Mouse (Mus musculus) neural tube, embryonic 12.5 days (tissue): Measurements from ENCODE around the gene B230104I21Rik. TPM values are rescaled to one million over a fixed set of nuclear protein-coding genes. Genes with fewer than 3 reads are reported as not detected.
A peak's percentile ranks its signal among the peaks of the same experiment; 100 is the strongest.

Experiments used
- ATAC-seq: fragments of 200-750 bp; cut with Nextera tagmentation; 2 replicates; pipeline ENCODE4 v1.8.0; 2017; ENCODE audit warnings: low read depth, mild to moderate bottlenecking, moderate TSS enrichment, moderate library complexity; ENCODE audit not compliant: low FRiP score
- H3K27ac ChIP-seq: fragments of 300-500 bp; sonication (generic); 2 replicates; pipeline ENCODE4 v1.5.1; 2016
- H3K27me3 ChIP-seq: fragments of 300-500 bp; sonication (generic); replicated peaks from 2 replicates; pipeline ENCODE4 v1.6.1; 2016; ENCODE audit warnings: mild to moderate bottlenecking
- H3K36me3 ChIP-seq: fragments of 300-500 bp; sonication (generic); 2 replicates; pipeline ENCODE4 v1.6.1; 2016; ENCODE audit warnings: mild to moderate bottlenecking
- H3K4me1 ChIP-seq: fragments of 300-500 bp; sonication (generic); 2 replicates; pipeline ENCODE4 v1.6.1; 2016
- H3K4me2 ChIP-seq: fragments of 300-500 bp; sonication (generic); replicated peaks from 2 replicates; pipeline ENCODE4 v1.6.1; 2016; ENCODE audit warnings: mild to moderate bottlenecking
- H3K4me3 ChIP-seq: fragments of 300-500 bp; sonication (generic); 2 replicates; pipeline ENCODE4 v1.5.1; 2016
- H3K9ac ChIP-seq: fragments of 300-500 bp; sonication (generic); 2 replicates; pipeline ENCODE4 v1.6.1; 2016; ENCODE audit warnings: mild to moderate bottlenecking
- H3K9me3 ChIP-seq: fragments of 300-500 bp; sonication (generic); 2 replicates; pipeline ENCODE4 v1.6.1; 2016; ENCODE audit warnings: mild to moderate bottlenecking
- WGBS: fragments of 180-500 bp; shearing (Covaris S2); methylation state at CpG from one replicate; pipeline ENCODE4 v1.1.7; 2016; 5-methylcytosine and 5-hydroxymethylcytosine counted together
- polyA plus RNA-seq: library from polyadenylated mRNA; unstranded; fragments of >200 nt; fragmentation: Nextera tagmentation; extraction: Ambion mirVana; gene quantifications from 2 replicates; pipeline ENCODE4 v1.2.1, GENCODE M21; 2016

Gene B230104I21Rik
- polyA plus RNA-seq, 1 experiment from 2014 or later, result not detected

GRCm38 (mm10) chr4:154325410-154325809, 10.5 kb upstream of the B230104I21Rik start:
- no peak for ATAC-seq
- no peaks in the 10 kb centered on the region for H3K36me3 ChIP-seq
- H3K9me3 ChIP-seq, result no peaks in the 10 kb centered on the region
- H3K27me3 ChIP-seq, result peaks cover 12% of the 10 kb centered on the region
- H3K27ac ChIP-seq, result no peak overlapping the region
- 69% methylated on average over 4 of the region's 4 CpGs for WGBS
- H3K4me3 ChIP-seq, result no peak overlapping the region
- H3K9ac ChIP-seq, result no peak overlapping the region
- peaks cover 22% of the 10 kb centered on the region for H3K4me1 ChIP-seq
- no peak overlapping the region for H3K4me2 ChIP-seq

GRCm38 (mm10) chr4:154328431-154328830, 7.5 kb upstream of the B230104I21Rik start:
- Histone ChIP-seq H3K4me2 (no peak overlapping the region), H3K27me3 (peaks cover 9% of the 10 kb centered on the region), H3K4me1 (peaks cover 51% of the 10 kb centered on the region), H3K9me3 (no peaks in the 10 kb centered on the region), H3K27ac (no peak overlapping the region), H3K4me3 (no peak overlapping the region), H3K9ac (no peak overlapping the region), H3K36me3 (no peaks in the 10 kb centered on the region)
- WGBS, result 4% methylated on average over 20 of the region's 20 CpGs
- no peak for ATAC-seq

DNA sequence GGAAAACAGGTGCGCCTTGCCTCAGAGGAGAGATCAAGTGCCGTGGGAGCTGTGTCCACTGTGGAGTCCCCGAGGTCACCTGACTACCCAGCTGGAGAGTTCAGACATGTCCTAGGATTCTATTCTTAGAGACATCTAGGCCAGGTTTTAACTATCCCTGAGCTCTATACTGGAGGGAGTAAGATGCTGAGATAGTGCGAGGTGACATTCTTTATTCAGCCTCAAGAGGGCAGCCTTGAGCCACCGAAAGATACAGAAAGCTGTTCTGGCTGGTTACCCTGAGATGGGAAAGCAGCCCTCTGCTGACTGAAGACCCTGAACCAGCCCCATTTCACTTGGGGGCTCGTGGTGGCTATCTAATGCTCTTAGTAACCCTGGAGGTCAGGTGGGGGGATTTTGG, 7.1 kb upstream of the B230104I21Rik start:
- Histone ChIP-seq H3K27me3 (peaks cover 9% of the 10 kb centered on the region), H3K9ac (no peak overlapping the region), H3K4me1 (peaks cover 55% of the 10 kb centered on the region), H3K4me2 (no peak overlapping the region), H3K4me3 (no peak overlapping the region), H3K36me3 (no peaks in the 10 kb centered on the region), H3K9me3 (no peaks in the 10 kb centered on the region), H3K27ac (no peak overlapping the region)
- WGBS, result 5% methylated on average over 6 of the region's 6 CpGs
- 0 out of 2 replicates have a peak, but pooled peaks have one; percentile 19 for ATAC-seq

DNA sequence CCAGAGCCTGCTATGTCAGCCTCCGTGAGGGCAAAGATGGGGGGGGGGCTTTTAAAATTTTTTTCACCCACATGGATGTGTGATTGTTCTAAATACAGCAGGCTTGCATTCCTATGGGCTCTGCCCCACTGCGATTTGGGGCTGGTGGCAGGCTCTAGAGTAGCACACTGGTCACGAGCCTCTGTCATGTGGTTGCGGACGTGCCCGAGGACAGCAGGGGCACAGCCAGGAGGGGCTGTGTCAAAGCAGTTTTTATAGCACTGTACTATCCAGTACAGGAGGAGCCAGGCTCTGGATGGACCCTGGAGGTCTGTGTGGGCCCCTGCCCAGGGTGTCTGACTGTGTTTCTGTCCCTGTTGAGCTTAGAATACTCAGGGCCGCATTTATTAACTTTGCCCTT, 5.9 kb upstream of the B230104I21Rik start:
- H3K4me2 ChIP-seq, result no peak overlapping the region
- H3K9me3 ChIP-seq, result no peaks in the 10 kb centered on the region
- WGBS, result 68% methylated on average over 7 of the region's 7 CpGs
- ATAC-seq, result no peak
- no peak overlapping the region for H3K4me3 ChIP-seq
- peaks cover 67% of the 10 kb centered on the region for H3K4me1 ChIP-seq
- no peak overlapping the region for H3K9ac ChIP-seq
- H3K36me3 ChIP-seq, result no peaks in the 10 kb centered on the region
- peaks cover 13% of the 10 kb centered on the region for H3K27me3 ChIP-seq
- H3K27ac ChIP-seq, result no peak overlapping the region

DNA sequence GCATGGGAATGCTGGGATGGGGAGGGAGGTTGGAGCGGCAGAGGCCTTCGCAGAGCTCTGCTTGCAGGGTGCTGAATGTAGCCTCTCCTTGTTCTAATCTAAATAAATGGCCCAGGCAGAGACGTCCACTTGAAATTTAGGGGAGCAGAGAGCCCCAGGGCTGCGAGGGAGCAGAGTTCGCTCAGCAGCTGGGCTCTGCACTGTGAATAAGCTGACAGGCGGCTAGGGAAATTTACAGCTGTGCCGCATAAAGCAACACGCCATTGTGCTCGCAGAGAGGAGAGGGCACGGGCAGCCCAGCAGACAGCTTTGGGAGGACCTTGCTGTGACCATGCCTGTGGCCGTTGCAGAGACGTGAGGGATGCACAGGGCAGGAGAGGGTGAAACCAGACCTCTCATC, 4.7 kb upstream of the B230104I21Rik start:
- Histone ChIP-seq H3K27me3 (peaks cover 16% of the 10 kb centered on the region), H3K27ac (no peak overlapping the region; the same call in 1 of the 2 replicates)
- ATAC-seq, result peak; percentile 44; the same call in 1 of the 2 replicates

DNA sequence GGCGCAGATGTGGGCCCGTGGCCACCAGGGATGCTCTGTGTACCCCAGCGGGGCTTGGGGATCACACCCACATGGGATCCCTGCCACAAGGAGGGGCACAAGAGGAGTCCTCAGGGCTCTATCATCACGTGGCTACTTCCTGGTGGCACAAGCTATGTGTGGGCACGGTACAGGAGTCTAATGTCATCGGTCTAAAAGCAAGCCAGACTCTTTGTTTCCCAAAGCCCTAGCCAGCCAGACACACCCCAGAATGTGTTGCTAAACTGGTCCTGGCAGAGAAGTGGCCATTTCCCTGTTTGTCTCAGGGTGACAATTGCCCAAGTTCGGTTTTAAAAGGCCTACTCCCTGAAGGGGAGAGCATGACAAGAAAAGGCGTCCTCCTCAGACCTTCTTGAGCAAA, 2.6 kb upstream of the B230104I21Rik start:
- H3K4me1 ChIP-seq, result peaks cover 86% of the 10 kb centered on the region
- no peaks in the 10 kb centered on the region for H3K9me3 ChIP-seq
- no peak overlapping the region for H3K9ac ChIP-seq
- peaks cover 14% of the 10 kb centered on the region for H3K27me3 ChIP-seq
- H3K27ac ChIP-seq, result peak overlapping the region; percentile 22; the same call in 1 of the 2 replicates
- no peak for ATAC-seq
- H3K4me2 ChIP-seq, result no peak overlapping the region; the same call in 1 of the 2 replicates
- H3K36me3 ChIP-seq, result no peaks in the 10 kb centered on the region
- no peak overlapping the region for H3K4me3 ChIP-seq
- 40% methylated on average over 8 of the region's 8 CpGs for WGBS

More for the DNA sequence above, 4.7 kb upstream of the B230104I21Rik start:
- Histone ChIP-seq H3K4me3 (no peak overlapping the region), H3K4me2 (peak overlapping the region; percentile 21), H3K9ac (peak overlapping the region; percentile 6; the same call in 1 of the 2 replicates), H3K9me3 (no peaks in the 10 kb centered on the region), H3K36me3 (no peaks in the 10 kb centered on the region), H3K4me1 (peaks cover 76% of the 10 kb centered on the region)
- 6% methylated on average over 12 of the region's 12 CpGs for WGBS

- Histone ChIP-seq H3K27me3 (peaks cover 18% of the 10 kb centered on the region), H3K4me2 (peak overlapping the region; percentile 46), H3K4me3 (no peak overlapping the region), H3K4me1 (peaks cover 74% of the 10 kb centered on the region), H3K27ac (no peak overlapping the region), H3K9ac (no peak overlapping the region), H3K36me3 (no peaks in the 10 kb centered on the region), H3K9me3 (no peaks in the 10 kb centered on the region)
- WGBS, result 69% methylated on average over 48 of the region's 48 CpGs
- ATAC-seq, result no peak
These were observed 1.1 kb upstream of the B230104I21Rik start for GRCm38 (mm10) chr4:154334699-154335402.

GRCm38 (mm10) chr4:154336650-154337049, 723 bp downstream of the B230104I21Rik start:
- no peak for ATAC-seq
- WGBS, result 12% methylated on average over 10 of the region's 10 CpGs
- no peak overlapping the region for H3K9ac ChIP-seq
- H3K4me2 ChIP-seq, result no peak overlapping the region; the same call in 1 of the 2 replicates
- no peak overlapping the region for H3K27ac ChIP-seq
- H3K27me3 ChIP-seq, result peaks cover 28% of the 10 kb centered on the region
- H3K36me3 ChIP-seq, result peaks cover 11% of the 10 kb centered on the region
- H3K4me1 ChIP-seq, result peaks cover 56% of the 10 kb centered on the region
- no peak overlapping the region for H3K4me3 ChIP-seq
- H3K9me3 ChIP-seq, result no peaks in the 10 kb centered on the region

DNA sequence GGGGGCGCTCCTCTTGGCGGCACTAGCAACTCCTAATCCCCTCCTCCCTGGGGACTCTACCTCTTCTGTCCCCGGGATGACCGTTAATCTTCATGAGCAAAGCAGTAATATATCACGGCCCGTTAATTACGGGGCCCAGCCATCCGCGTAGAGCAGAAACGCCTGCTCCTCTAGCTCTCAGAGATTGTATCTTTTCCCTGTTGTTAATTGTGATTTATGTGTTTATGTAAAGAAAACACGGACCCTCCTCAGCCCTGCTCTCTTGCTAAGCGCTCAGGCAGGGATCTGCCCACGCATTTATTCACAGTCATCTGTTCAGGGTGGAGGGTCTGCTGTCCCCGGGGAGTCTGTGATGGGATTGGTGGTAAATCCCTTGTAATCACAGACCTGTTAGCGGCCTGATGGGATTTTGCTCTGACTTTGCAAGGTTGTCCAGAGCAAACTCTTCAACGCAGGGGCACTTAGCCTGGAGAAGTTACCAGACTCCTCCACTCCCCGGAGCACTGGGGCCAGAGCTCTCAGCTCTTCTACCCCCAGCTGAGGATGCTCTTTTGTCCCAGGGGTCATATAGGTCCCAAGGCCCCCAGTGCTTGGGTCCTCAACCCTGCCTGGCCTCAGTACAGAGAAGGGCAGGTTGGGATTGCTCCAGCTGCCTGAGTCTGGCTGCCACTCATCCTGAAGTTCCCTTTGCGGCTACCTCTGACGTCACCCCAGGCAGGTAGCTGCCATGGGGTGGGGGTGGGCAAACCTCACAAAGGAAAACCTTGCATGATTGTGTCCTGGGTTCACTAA, 11.0 kb downstream of the B230104I21Rik start:
- Histone ChIP-seq H3K36me3 (0 out of 2 replicates have a peak, but pooled peaks cover 1% of the 10 kb centered on the region), H3K9ac (no peak overlapping the region), H3K4me1 (peaks cover 26% of the 10 kb centered on the region), H3K4me3 (no peak overlapping the region), H3K4me2 (peak overlapping the region; percentile 12; the same call in 1 of the 2 replicates), H3K9me3 (peaks cover 3% of the 10 kb centered on the region; the same call in 1 of the 2 replicates), H3K27ac (no peak overlapping the region), H3K27me3 (peaks cover 31% of the 10 kb centered on the region)
- 21% methylated on average over 19 of the region's 19 CpGs for WGBS
- ATAC-seq, result peak; percentile 68

- Histone ChIP-seq H3K27me3 (peaks cover 31% of the 10 kb centered on the region), H3K4me2 (no peak overlapping the region), H3K4me1 (peaks cover 26% of the 10 kb centered on the region), H3K27ac (no peak overlapping the region), H3K9me3 (no peaks in the 10 kb centered on the region), H3K36me3 (no peaks in the 10 kb centered on the region), H3K4me3 (no peak overlapping the region), H3K9ac (no peak overlapping the region; the same call in 1 of the 2 replicates)
- peak; percentile 26; the same call in 1 of the 2 replicates for ATAC-seq
- WGBS, result 27% methylated on average over 11 of the region's 11 CpGs
These were observed 12.4 kb downstream of the B230104I21Rik start for GRCm38 (mm10) chr4:154348197-154348786.

GRCm38 (mm10) chr4:154352246-154352645, 16.3 kb downstream of the B230104I21Rik start:
- Histone ChIP-seq H3K36me3 (no peaks in the 10 kb centered on the region), H3K27me3 (peaks cover 21% of the 10 kb centered on the region), H3K27ac (no peak overlapping the region), H3K4me2 (no peak overlapping the region), H3K9me3 (no peaks in the 10 kb centered on the region), H3K9ac (no peak overlapping the region), H3K4me1 (peaks cover 15% of the 10 kb centered on the region), H3K4me3 (no peak overlapping the region)
- no peak for ATAC-seq
- WGBS, result 75% methylated on average over 13 of the region's 13 CpGs

- Histone ChIP-seq H3K9ac (no peak overlapping the region), H3K4me3 (no peak overlapping the region), H3K4me1 (no peaks in the 10 kb centered on the region), H3K9me3 (no peaks in the 10 kb centered on the region), H3K27ac (no peak overlapping the region), H3K36me3 (no peaks in the 10 kb centered on the region), H3K4me2 (no peak overlapping the region), H3K27me3 (peaks cover 8% of the 10 kb centered on the region)
- WGBS, result 93% methylated on average over 5 of the region's 5 CpGs
- no peak for ATAC-seq
These were observed 19.5 kb downstream of the B230104I21Rik start for GRCm38 (mm10) chr4:154355408-154355807.
